Mouse (Mus musculus) C3H10T1/2 (cell line): ENCODE data around the gene Snx1. TPM values are rescaled to one million over a fixed set of nuclear protein-coding genes. Genes with fewer than 3 reads are reported as not detected.

ENCODE experiments used
- polyA plus RNA-seq, 2 experiments: library from polyadenylated mRNA; unstranded; fragments of >200 nt; fragmentation: generic; extraction: Trizol; gene quantifications; one replicate each; pipeline ENCODE4 v1.2.1; 2012; ENCODE audit warnings: missing spikeins in 2 of 2

Snx1 gene
- 10 to 100 TPM; 14.6 to 66.4 TPM for polyA plus RNA-seq

GRCm38 (mm10) chr9:66126456-66127192, at the start of gene Snx1, which contains the start of gene Ciao2a:
Snx1 (minus strand) TSS chr9:66126587.
Ciao2a (plus strand) TSS chr9:66126611.

GRCm38 (mm10) chr9:66157958-66158830, 31.8 kb upstream of the Snx1 start, which contains the start of gene Dapk2:
Dapk2 (plus strand) TSS chr9:66158223.

GRCm38 (mm10) chr9:66069583-66069982, 56.8 kb downstream of the Snx1 start, which contains the start of gene Snx22:
Snx22 (minus strand) TSS chr9:66069719.

GRCm38 (mm10) chr9:66059583-66060307, 66.6 kb downstream of the Snx1 start, which contains the start of gene Ppib:
Ppib (plus strand) TSS chr9:66060222.

Other genes with a start within 250 kb of the Snx1 start
- 100 to 1,000 TPM in 1 of 2 experiments, 10 to 100 TPM in 1; 30.3 to 100 TPM for gene Pclaf, start 236.3 kb downstream of the Snx1 start, polyA plus RNA-seq
- gene Trip4, start 217.8 kb downstream of the Snx1 start, polyA plus RNA-seq = 1 to 10 TPM in 1 of 2 experiments, under 1 TPM in 1; 0.74 to 7.8 TPM
- gene Csnk1g1, start 217.7 kb downstream of the Snx1 start, polyA plus RNA-seq = 1 to 10 TPM in 1 of 2 experiments, under 1 TPM in 1; 0.70 to 5.9 TPM
- 1,000 to 10,000 TPM in 1 of 2 experiments, 100 to 1,000 TPM in 1; 741 to 1,091 TPM for gene Ppib, start 66.4 kb downstream of the Snx1 start, polyA plus RNA-seq
- 1 to 10 TPM; 1.1 to 1.2 TPM for gene Snx22, start 56.9 kb downstream of the Snx1 start, polyA plus RNA-seq
- gene Ciao2a, start within 50 bp of the Snx1 start, polyA plus RNA-seq = 10 to 100 TPM; 18.2 to 27.9 TPM
- under 1 TPM in 1 of 2 experiments, not detected in 1; 0.07 TPM for gene Dapk2, start 31.6 kb upstream of the Snx1 start, polyA plus RNA-seq
- 1 to 10 TPM in 1 of 2 experiments, under 1 TPM in 1; 0.27 to 4.5 TPM for gene Herc1, start 223.9 kb upstream of the Snx1 start, polyA plus RNA-seq